Mouse (Mus musculus) v-Abl transformed pro-B cells (cell line): Measurements from ENCODE around the gene Tubb1.

Experiments
- in situ Hi-C, 2 experiments: fragments of 400-800 bp; cut with MboI; formaldehyde crosslinking; loops; one replicate each; pipeline ENCODE4 v1.15.1; 2025; ENCODE audit not compliant: unreplicated experiment in 2 of 2

The Tubb1 gene

GRCm38 (mm10) chr2:174439961-174440360, 10.5 kb upstream of the Tubb1 start:
- in situ Hi-C loops: loop anchor here in 1 of 2 experiments (5.0 kb wide), 1 partner anchor 32 kb away; the partner anchor contains the start of gene Prelid3b

- in situ Hi-C loops: no loop called here
Measured at GRCm38 (mm10) chr2:174441898-174442297, 8.6 kb upstream of the Tubb1 start.

- in situ Hi-C loops: no loop called here
Measured at GRCm38 (mm10) chr2:174442460-174442859, 8.0 kb upstream of the Tubb1 start.

- in situ Hi-C loops: no loop called here
Measured at GRCm38 (mm10) chr2:174443046-174443445, 7.4 kb upstream of the Tubb1 start.

GRCm38 (mm10) chr2:174444359-174444758, 6.1 kb upstream of the Tubb1 start:
- in situ Hi-C loops: no loop called here

- in situ Hi-C loops: no loop called here
Measured at GRCm38 (mm10) chr2:174445018-174445417, 5.5 kb upstream of the Tubb1 start.

- in situ Hi-C loops: no loop called here
Measured at GRCm38 (mm10) chr2:174446492-174446891, 4.0 kb upstream of the Tubb1 start.

GRCm38 (mm10) chr2:174446905-174447304, 3.6 kb upstream of the Tubb1 start:
- in situ Hi-C loops: no loop called here

GRCm38 (mm10) chr2:174448405-174448804, 2.1 kb upstream of the Tubb1 start:
- in situ Hi-C loops: no loop called here

- in situ Hi-C loops: loop anchor here (25.0 kb wide), 4 partner anchors 716 to 1416 kb away; partner anchors contain the start of genes Zbp1 (in 2 of the 2), Ankrd60 (in 1 of the 2) and Vapb (in 1 of the 2)
Measured at GRCm38 (mm10) chr2:174453681-174454080, 3.2 kb downstream of the Tubb1 start.

- in situ Hi-C loops: loop anchor here (25.0 kb wide), 4 partner anchors 722 to 1422 kb away; partner anchors contain the start of genes Zbp1 (in 2 of the 2), Ankrd60 (in 1 of the 2) and Vapb (in 1 of the 2)
Measured at GRCm38 (mm10) chr2:174459365-174459764, 8.9 kb downstream of the Tubb1 start.

GRCm38 (mm10) chr2:174463370-174463769, 12.9 kb downstream of the Tubb1 start:
- in situ Hi-C loops: loop anchor here (25.0 kb wide), 4 partner anchors 726 to 1426 kb away; partner anchors contain the start of genes Zbp1 (in 2 of the 2), Ankrd60 (in 1 of the 2) and Vapb (in 1 of the 2)

- in situ Hi-C loops: loop anchor here (25.0 kb wide), 4 partner anchors 727 to 1427 kb away; partner anchors contain the start of genes Zbp1 (in 2 of the 2), Ankrd60 (in 1 of the 2) and Vapb (in 1 of the 2)
Measured at GRCm38 (mm10) chr2:174463789-174464523, 13.5 kb downstream of the Tubb1 start, which contains the start of gene Atp5e. TSS of gene Atp5e (minus strand) at chr2:174464105.

GRCm38 (mm10) chr2:174470333-174470732, 19.8 kb downstream of the Tubb1 start:
- in situ Hi-C loops: loop anchor here (5.0 to 25.0 kb wide), 8 partner anchors 33 to 1433 kb away; partner anchors contain the start of genes Zbp1 (in 2 of the 2), Ankrd60 (in 1 of the 2), Ctsz (in 1 of the 2) and Vapb (in 1 of the 2)

GRCm38 (mm10) chr2:174470786-174471405, 20.4 kb downstream of the Tubb1 start:
- in situ Hi-C loops: loop anchor here (5.0 to 25.0 kb wide), 8 partner anchors 34 to 1434 kb away; partner anchors contain the start of genes Zbp1 (in 2 of the 2), Ankrd60 (in 1 of the 2), Ctsz (in 1 of the 2) and Vapb (in 1 of the 2)

- in situ Hi-C loops: loop anchor here (5.0 to 25.0 kb wide), 8 partner anchors 35 to 1435 kb away; partner anchors contain the start of genes Zbp1 (in 2 of the 2), Ankrd60 (in 1 of the 2), Ctsz (in 1 of the 2) and Vapb (in 1 of the 2)
Measured at GRCm38 (mm10) chr2:174472407-174472806, 21.9 kb downstream of the Tubb1 start.

- in situ Hi-C loops: loop anchor here (5.0 to 25.0 kb wide), 8 partner anchors 36 to 1436 kb away; partner anchors contain the start of genes Zbp1 (in 2 of the 2), Ankrd60 (in 1 of the 2), Ctsz (in 1 of the 2) and Vapb (in 1 of the 2)
Measured at GRCm38 (mm10) chr2:174472818-174473549, 22.5 kb downstream of the Tubb1 start, which contains the start of gene Prelid3b. TSS of gene Prelid3b (minus strand) at chr2:174473081.

GRCm38 (mm10) chr2:174473550-174473927, 23.0 kb downstream of the Tubb1 start:
- in situ Hi-C loops: loop anchor here (5.0 to 25.0 kb wide), 8 partner anchors 36 to 1436 kb away; partner anchors contain the start of genes Zbp1 (in 2 of the 2), Ankrd60 (in 1 of the 2), Ctsz (in 1 of the 2) and Vapb (in 1 of the 2)

GRCm38 (mm10) chr2:174477543-174478319, 27.2 kb downstream of the Tubb1 start:
- in situ Hi-C loops: no loop called here
